Mouse (Mus musculus) ovary, postnatal 36 days (tissue): ENCODE data around the gene Pear1.
A peak's percentile ranks its signal among the peaks of the same experiment; 100 is the strongest.

ENCODE experiments used
- DNase-seq: peaks from one replicate; pipeline ENCODE4 v3.0.0; 2022; ENCODE audit warnings: low spot score, mixed read lengths

Pear1 gene

GRCm38 (mm10) chr3:87765091-87765490, 59.0 kb downstream of the Pear1 start:
- no peak for DNase-seq

- no peak for DNase-seq
Measured at GRCm38 (mm10) chr3:87764506-87764905, 59.6 kb downstream of the Pear1 start.

- peak; percentile 69 for DNase-seq
Measured at GRCm38 (mm10) chr3:87763683-87764289, 60.3 kb downstream of the Pear1 start.

GRCm38 (mm10) chr3:87763202-87763601, 60.9 kb downstream of the Pear1 start:
- DNase-seq = no peak

- no peak for DNase-seq
Measured at GRCm38 (mm10) chr3:87761408-87762375, 62.4 kb downstream of the Pear1 start.

GRCm38 (mm10) chr3:87758641-87759040, 65.5 kb downstream of the Pear1 start:
- no peak for DNase-seq

- DNase-seq = no peak
Measured at GRCm38 (mm10) chr3:87756488-87756887, 67.6 kb downstream of the Pear1 start.

- DNase-seq = peak; percentile 87
Measured at GRCm38 (mm10) chr3:87755964-87756363, 68.1 kb downstream of the Pear1 start.

- no peak for DNase-seq
Measured at GRCm38 (mm10) chr3:87753829-87754228, 70.3 kb downstream of the Pear1 start.

- DNase-seq = no peak
Measured at GRCm38 (mm10) chr3:87752567-87752966, 71.5 kb downstream of the Pear1 start.

GRCm38 (mm10) chr3:87749977-87750376, 74.1 kb downstream of the Pear1 start:
- DNase-seq = no peak

GRCm38 (mm10) chr3:87749036-87749435, 75.1 kb downstream of the Pear1 start:
- peak; percentile 56 for DNase-seq

GRCm38 (mm10) chr3:87748431-87748830, 75.7 kb downstream of the Pear1 start, which contains the start of gene Lrrc71:
Gene Lrrc71 (minus strand): TSS chr3:87748625.
- peak; percentile 46 for DNase-seq

GRCm38 (mm10) chr3:87745036-87745659, 79.0 kb downstream of the Pear1 start:
- DNase-seq = no peak

GRCm38 (mm10) chr3:87743927-87744326, 80.2 kb downstream of the Pear1 start:
- DNase-seq = no peak

- no peak for DNase-seq
Measured at GRCm38 (mm10) chr3:87742735-87743134, 81.4 kb downstream of the Pear1 start.

- DNase-seq = no peak
Measured at GRCm38 (mm10) chr3:87742013-87742412, 82.1 kb downstream of the Pear1 start.

- DNase-seq = no peak
Measured at GRCm38 (mm10) chr3:87738906-87739305, 85.2 kb downstream of the Pear1 start.

- DNase-seq = no peak
Measured at GRCm38 (mm10) chr3:87735335-87735734, 88.8 kb downstream of the Pear1 start.

- DNase-seq = no peak
Measured at GRCm38 (mm10) chr3:87733984-87734761, 89.9 kb downstream of the Pear1 start.

- DNase-seq = no peak
Measured at GRCm38 (mm10) chr3:87733098-87733497, 91.0 kb downstream of the Pear1 start.

- DNase-seq = no peak
Measured at GRCm38 (mm10) chr3:87728696-87729095, 95.4 kb downstream of the Pear1 start.
